Mouse (Mus musculus): ENCODE measurements at regions not wholly inside any gene's neighbourhood (a gene's known extent, or its start where the extent isn't known, plus 50 kb on each side); places are given as distances from the start of the nearest gene placed in this dataset.

DNA sequence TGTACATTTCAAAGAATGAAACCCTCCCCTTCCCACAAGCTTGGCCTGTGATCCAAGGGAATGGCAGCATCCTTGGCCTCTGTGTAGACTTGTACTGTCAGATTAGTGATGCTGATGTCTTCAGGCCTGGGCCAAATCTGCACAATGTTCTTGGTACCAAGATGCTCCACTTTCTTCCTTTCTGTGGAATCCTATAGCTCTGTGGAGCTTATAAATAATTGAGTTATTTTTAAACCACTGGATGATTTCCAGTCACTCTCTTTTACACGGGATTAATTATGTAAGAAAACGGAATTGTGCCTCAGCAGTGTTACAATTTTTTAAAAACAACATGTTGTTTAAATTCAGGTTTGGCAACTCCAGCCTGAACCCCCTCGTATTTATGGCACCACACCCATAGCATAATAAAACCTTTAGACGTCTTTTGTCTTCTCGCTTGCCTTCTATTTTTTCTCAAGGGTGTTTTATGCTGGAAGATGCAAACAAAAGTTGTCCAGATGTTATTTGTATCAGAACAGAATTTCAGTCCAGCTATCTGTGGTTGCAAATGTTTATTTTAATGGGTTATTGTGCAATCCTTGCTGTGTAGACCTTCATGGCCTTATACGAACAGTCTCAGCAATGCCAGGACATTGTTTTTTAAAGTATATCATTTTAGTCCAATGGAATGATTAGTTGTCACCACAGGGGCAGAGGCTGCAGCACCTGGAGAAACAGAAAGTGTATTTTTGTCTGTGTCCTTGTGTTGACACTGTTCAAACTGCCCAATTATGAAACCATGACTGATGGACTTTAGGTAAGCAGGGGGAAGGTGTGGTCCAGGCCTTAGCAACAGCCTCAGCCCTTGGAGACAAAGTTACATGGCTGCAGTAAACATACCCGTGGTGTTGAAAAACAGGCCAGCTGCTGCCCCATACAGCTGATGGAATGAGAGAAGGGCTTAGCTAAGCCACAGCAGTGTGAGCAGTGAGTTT lies 630.4 kb upstream of the Zeb2 start:
- Histone ChIP-seq H3K4me3 (no peak overlapping the region), H3K27ac (no peak overlapping the region), H3K27me3 (replicated peaks) (no peaks in the 10 kb centered on the region), H3K9ac (no peak overlapping the region), H3K9me3 (no peaks in the 10 kb centered on the region), H3K36me3 (no peaks in the 10 kb centered on the region), H3K4me1 (no peaks in the 10 kb centered on the region), H3K4me2 (replicated peaks) (no peak overlapping the region)
- ATAC-seq (ENCODE audit: low FRiP score, low read depth) = no peak
- 70% methylated on average over 7 of the region's 7 CpGs for WGBS

GRCm38 (mm10) chr2:45746606-45747005 lies 629.4 kb upstream of the Zeb2 start:
- Histone ChIP-seq H3K27me3 (replicated peaks) (no peaks in the 10 kb centered on the region), H3K27ac (no peak overlapping the region), H3K36me3 (no peaks in the 10 kb centered on the region), H3K4me2 (replicated peaks) (no peak overlapping the region), H3K9ac (no peak overlapping the region), H3K4me1 (no peaks in the 10 kb centered on the region), H3K9me3 (no peaks in the 10 kb centered on the region), H3K4me3 (no peak overlapping the region)
- no peak for ATAC-seq (ENCODE audit: low FRiP score, low read depth)
- WGBS = 85% methylated on average over 4 of the region's 4 CpGs

- 0 out of 2 replicates have a peak, but pooled peaks have one; percentile 29 for ATAC-seq (ENCODE audit: low FRiP score, low read depth)
- 23% methylated on average over 2 of the region's 2 CpGs for WGBS
Measured at GRCm38 (mm10) chr2:45736278-45736677, 619.1 kb upstream of the Zeb2 start.

GRCm38 (mm10) chr2:45713997-45714396 lies 596.8 kb upstream of the Zeb2 start:
- 91% methylated on average over 4 of the region's 4 CpGs for WGBS
- H3K4me1 ChIP-seq = no peaks in the 10 kb centered on the region

More at GRCm38 (mm10) chr2:45736278-45736677, 619.1 kb upstream of the Zeb2 start:
- Histone ChIP-seq H3K4me2 (replicated peaks) (no peak overlapping the region), H3K27ac (no peak overlapping the region), H3K4me1 (no peaks in the 10 kb centered on the region), H3K9ac (no peak overlapping the region), H3K9me3 (no peaks in the 10 kb centered on the region), H3K4me3 (no peak overlapping the region), H3K27me3 (replicated peaks) (no peaks in the 10 kb centered on the region), H3K36me3 (no peaks in the 10 kb centered on the region)

DNA sequence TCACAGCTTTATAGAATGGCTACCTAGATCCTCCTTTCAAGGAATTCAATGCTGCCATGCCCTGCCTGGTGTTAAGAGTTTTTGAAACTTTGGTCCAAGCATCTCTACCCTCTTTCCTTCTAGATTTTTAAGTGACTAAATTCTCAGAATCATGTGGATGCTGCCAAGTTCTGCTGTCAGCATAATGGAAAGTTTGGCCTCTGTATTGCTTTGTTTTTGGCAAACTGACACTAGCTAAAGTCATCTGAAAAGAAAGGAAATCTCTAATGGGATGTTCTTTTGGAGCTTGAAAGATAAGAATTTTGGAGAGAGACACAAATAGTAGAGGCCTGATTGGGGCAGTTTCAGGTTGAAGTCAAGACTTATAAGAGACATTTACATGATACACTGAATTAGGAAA lies 589.8 kb upstream of the Zeb2 start:
- Histone ChIP-seq H3K36me3 (no peaks in the 10 kb centered on the region), H3K27ac (no peak overlapping the region), H3K9ac (no peak overlapping the region), H3K27me3 (replicated peaks) (no peaks in the 10 kb centered on the region), H3K4me2 (replicated peaks) (no peak overlapping the region), H3K9me3 (no peaks in the 10 kb centered on the region), H3K4me3 (no peak overlapping the region), H3K4me1 (no peaks in the 10 kb centered on the region)
- ATAC-seq (ENCODE audit: low FRiP score, low read depth) = no peak

More at GRCm38 (mm10) chr2:45713997-45714396, 596.8 kb upstream of the Zeb2 start:
- no peak overlapping the region for H3K27ac ChIP-seq
- H3K4me3 ChIP-seq = no peak overlapping the region
- H3K27me3 ChIP-seq (replicated peaks) = no peaks in the 10 kb centered on the region
- H3K9me3 ChIP-seq = no peaks in the 10 kb centered on the region
- no peak overlapping the region for H3K4me2 ChIP-seq (replicated peaks)
- H3K9ac ChIP-seq = no peak overlapping the region
- no peak for ATAC-seq (ENCODE audit: low FRiP score, low read depth)
- no peaks in the 10 kb centered on the region for H3K36me3 ChIP-seq

DNA sequence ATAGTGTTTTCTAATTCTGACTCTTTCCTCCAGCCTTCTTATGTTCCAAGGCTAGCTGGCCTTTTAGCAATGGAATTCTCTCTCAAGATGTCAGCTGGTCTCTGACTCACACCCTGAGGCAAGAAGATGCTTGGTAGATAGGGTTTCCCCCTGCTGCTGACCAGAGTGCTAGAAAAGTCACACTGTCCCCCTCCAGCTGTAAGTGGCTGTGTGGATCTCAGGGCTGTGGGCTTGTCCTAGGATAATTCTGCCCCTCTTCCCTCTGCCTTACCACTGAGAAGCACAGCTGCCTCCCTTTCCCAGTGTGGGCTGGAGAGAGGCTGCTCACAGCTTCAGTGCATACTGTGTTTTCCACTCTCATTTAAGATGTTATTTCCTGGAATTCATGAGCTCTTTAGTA lies 585.3 kb upstream of the Zeb2 start:
- H3K4me1 ChIP-seq = no peaks in the 10 kb centered on the region
- no peak overlapping the region for H3K27ac ChIP-seq
- no peaks in the 10 kb centered on the region for H3K9me3 ChIP-seq
- no peak overlapping the region for H3K4me3 ChIP-seq
- H3K36me3 ChIP-seq = no peaks in the 10 kb centered on the region
- no peaks in the 10 kb centered on the region for H3K27me3 ChIP-seq (replicated peaks)
- ATAC-seq (ENCODE audit: low FRiP score, low read depth) = no peak
- H3K4me2 ChIP-seq (replicated peaks) = no peak overlapping the region
- no peak overlapping the region for H3K9ac ChIP-seq

- 80% methylated on average over 1 of the region's 1 CpGs for WGBS
- Histone ChIP-seq H3K4me2 (replicated peaks) (no peak overlapping the region), H3K4me3 (no peak overlapping the region), H3K9me3 (no peaks in the 10 kb centered on the region), H3K4me1 (no peaks in the 10 kb centered on the region), H3K27me3 (replicated peaks) (no peaks in the 10 kb centered on the region), H3K9ac (no peak overlapping the region), H3K27ac (no peak overlapping the region), H3K36me3 (no peaks in the 10 kb centered on the region)
- no peak for ATAC-seq (ENCODE audit: low FRiP score, low read depth)
Measured at GRCm38 (mm10) chr2:45700578-45700977, 583.4 kb upstream of the Zeb2 start.

DNA sequence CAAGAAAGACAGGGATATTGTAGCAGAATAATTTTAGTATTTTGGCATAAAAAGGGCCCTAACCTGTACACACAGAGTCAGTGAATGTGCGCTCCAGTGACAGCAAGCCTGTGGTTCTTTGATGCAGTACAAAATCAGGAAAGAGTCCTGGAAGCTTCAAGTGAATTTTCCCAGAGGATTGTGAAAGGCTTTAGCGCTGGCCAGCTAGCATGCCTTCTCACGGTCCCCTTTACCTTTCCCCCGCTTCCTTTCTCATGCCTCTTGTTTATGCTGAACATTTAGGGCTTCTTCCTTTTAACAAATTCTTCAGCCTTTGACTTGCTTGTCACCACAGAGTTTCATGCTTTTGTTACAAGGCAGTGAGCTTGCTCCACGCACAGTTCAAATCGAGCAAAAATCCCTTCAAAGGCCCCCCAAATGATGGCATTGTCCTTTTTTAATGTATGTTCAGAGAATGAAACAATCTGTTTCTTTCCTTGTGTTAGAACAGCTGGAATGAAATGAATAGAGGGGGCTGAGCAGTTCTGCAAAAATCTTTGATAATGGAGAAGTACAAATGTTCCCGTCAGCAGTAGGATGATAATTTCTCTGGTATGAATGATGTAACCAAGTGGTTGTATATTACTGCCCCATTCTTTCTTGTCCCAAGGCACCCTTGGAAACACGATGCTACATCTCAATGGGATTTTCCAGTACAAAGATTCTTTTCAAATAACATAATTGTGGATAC lies 576.3 kb upstream of the Zeb2 start:
- no peak overlapping the region for H3K4me2 ChIP-seq (replicated peaks)

DNA sequence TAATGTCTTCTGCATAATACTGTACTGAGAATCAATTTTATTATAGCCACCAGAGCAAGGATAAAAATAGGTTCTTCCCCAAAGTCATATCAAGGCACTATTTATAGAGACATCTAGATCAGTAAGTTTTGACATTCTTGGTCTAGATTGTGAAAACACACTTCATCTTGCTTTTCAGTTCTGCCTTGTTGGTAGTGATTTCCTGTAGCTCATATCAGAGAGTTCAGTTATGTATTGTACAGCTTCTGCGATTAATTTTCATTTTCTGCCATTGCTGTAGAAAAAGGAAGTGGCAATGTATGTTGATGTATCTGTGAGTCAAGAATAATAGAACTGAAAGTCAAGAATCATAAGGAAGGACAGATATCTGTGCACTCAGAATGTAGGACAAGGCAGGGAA lies 575.6 kb upstream of the Zeb2 start:
- H3K4me3 ChIP-seq = no peak overlapping the region
- no peak for ATAC-seq (ENCODE audit: low FRiP score, low read depth)
- no peaks in the 10 kb centered on the region for H3K27me3 ChIP-seq (replicated peaks)
- WGBS = 90% methylated on average over 1 of the region's 1 CpGs
- no peak overlapping the region for H3K9ac ChIP-seq
- no peak overlapping the region for H3K4me2 ChIP-seq (replicated peaks)
- no peak overlapping the region for H3K27ac ChIP-seq
- peaks cover 4% of the 10 kb centered on the region; the same call in 1 of the 2 replicates for H3K4me1 ChIP-seq
- H3K9me3 ChIP-seq = no peaks in the 10 kb centered on the region
- H3K36me3 ChIP-seq = no peaks in the 10 kb centered on the region

More for the DNA sequence above, 576.3 kb upstream of the Zeb2 start:
- H3K4me1 ChIP-seq = peaks cover 4% of the 10 kb centered on the region; the same call in 1 of the 2 replicates
- no peak for ATAC-seq (ENCODE audit: low FRiP score, low read depth)
- H3K9me3 ChIP-seq = no peaks in the 10 kb centered on the region
- no peak overlapping the region for H3K27ac ChIP-seq
- no peaks in the 10 kb centered on the region for H3K36me3 ChIP-seq
- H3K27me3 ChIP-seq (replicated peaks) = no peaks in the 10 kb centered on the region
- H3K9ac ChIP-seq = no peak overlapping the region
- WGBS = 29% methylated on average over 8 of the region's 8 CpGs
- no peak overlapping the region for H3K4me3 ChIP-seq

DNA sequence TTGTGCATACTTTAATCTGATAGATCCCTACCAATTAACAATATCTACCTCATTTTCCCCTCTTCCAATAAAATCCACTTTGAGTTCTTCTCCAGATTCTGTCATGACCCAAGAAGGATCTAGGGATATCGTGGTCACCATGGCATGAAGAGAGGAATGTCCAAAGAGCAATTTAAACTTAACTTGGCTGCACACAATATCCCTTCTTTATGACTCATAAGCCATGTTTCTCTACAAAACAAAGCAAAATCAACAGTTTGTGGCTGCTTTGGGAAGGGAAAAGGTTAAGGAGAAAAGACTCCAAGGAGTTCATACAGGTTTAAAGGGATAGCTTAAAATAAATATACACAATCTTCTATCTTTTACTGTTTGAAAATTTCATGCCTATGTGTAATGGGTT lies 571.8 kb upstream of the Zeb2 start:
- Histone ChIP-seq H3K4me1 (peaks cover 4% of the 10 kb centered on the region; the same call in 1 of the 2 replicates), H3K36me3 (no peaks in the 10 kb centered on the region), H3K4me2 (replicated peaks) (no peak overlapping the region), H3K9ac (no peak overlapping the region), H3K9me3 (no peaks in the 10 kb centered on the region), H3K4me3 (no peak overlapping the region), H3K27me3 (replicated peaks) (no peaks in the 10 kb centered on the region), H3K27ac (no peak overlapping the region)
- 85% methylated on average over 1 of the region's 1 CpGs for WGBS
- ATAC-seq (ENCODE audit: low FRiP score, low read depth) = no peak

GRCm38 (mm10) chr2:45681251-45681650 lies 564.1 kb upstream of the Zeb2 start:
- H3K27me3 ChIP-seq (replicated peaks) = no peaks in the 10 kb centered on the region
- H3K9ac ChIP-seq = no peak overlapping the region
- H3K4me1 ChIP-seq = no peaks in the 10 kb centered on the region
- H3K4me3 ChIP-seq = no peak overlapping the region
- WGBS = 93% methylated on average over 1 of the region's 1 CpGs
- no peak for ATAC-seq (ENCODE audit: low FRiP score, low read depth)
- no peak overlapping the region for H3K27ac ChIP-seq
- no peaks in the 10 kb centered on the region for H3K9me3 ChIP-seq
- no peaks in the 10 kb centered on the region for H3K36me3 ChIP-seq
- H3K4me2 ChIP-seq (replicated peaks) = no peak overlapping the region

DNA sequence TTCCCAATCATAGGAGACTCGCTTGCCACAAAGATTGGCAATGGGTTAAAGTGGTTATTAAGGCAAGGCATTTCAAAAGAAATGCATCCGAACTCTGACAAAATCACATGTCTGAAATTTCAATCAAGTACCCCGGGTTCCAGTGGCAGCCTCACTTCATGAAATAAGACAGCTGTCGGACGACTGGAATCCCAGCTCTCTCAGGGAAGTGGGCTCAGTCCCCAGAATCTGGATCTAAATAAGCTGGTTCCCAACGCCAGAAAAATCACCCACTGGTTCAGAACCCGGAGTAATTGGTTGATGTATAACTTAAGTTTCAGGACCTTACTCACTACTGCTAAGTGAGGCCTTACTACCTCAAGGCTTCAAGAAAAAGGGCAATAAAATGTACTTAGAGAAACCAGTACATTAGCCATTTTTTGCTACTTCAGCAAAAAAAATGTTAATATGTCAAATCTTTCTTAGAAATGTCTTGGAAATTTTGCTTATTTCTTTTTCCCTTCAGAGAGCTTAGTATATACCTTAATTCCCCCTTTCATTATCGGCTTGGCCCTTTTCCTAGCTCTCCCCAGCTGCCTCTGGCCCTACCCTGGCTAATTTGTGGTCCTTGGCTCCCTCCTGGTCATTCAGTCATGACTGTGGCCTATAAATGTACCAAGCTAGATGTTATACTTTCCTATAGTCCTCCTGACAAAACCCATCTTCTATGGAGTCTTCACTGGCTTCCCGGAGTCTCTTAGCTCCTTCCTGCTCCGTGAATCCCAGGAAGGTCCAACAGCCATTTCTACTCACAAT lies 562.1 kb upstream of the Zeb2 start:
- Histone ChIP-seq H3K4me2 (replicated peaks) (no peak overlapping the region), H3K9ac (no peak overlapping the region), H3K36me3 (no peaks in the 10 kb centered on the region), H3K4me3 (no peak overlapping the region), H3K9me3 (no peaks in the 10 kb centered on the region), H3K27ac (no peak overlapping the region), H3K27me3 (replicated peaks) (no peaks in the 10 kb centered on the region), H3K4me1 (no peaks in the 10 kb centered on the region)
- no peak for ATAC-seq (ENCODE audit: low FRiP score, low read depth)
- 83% methylated on average over 10 of the region's 10 CpGs for WGBS

All from neural tube, embryonic 12.5 days (tissue).